Mouse (Mus musculus) heart, adult 2 months (tissue): Measurements from ENCODE around the gene Tnp2.

Source experiments
- CTCF ChIP-seq: fragments of 200-600 bp; IDR thresholded peaks from 2 replicates; pipeline ENCODE4 v1.8.1; 2022; ENCODE audit warnings: antibody characterized with exemption, mild to moderate bottlenecking, moderate library complexity
- EP300 ChIP-seq: fragments of 200-500 bp; IDR thresholded peaks from 2 replicates; pipeline ENCODE4 v1.6.1; 2011; ENCODE audit warnings: low read depth, low read length, control low read depth; ENCODE audit not compliant: insufficient read depth
- POLR2A ChIP-seq: fragments of 200-500 bp; IDR thresholded peaks from 2 replicates; pipeline ENCODE4 v1.6.1; 2011; ENCODE audit warnings: mild to moderate bottlenecking, low read depth, low read length, control low read depth; ENCODE audit not compliant: insufficient read depth

DNA sequence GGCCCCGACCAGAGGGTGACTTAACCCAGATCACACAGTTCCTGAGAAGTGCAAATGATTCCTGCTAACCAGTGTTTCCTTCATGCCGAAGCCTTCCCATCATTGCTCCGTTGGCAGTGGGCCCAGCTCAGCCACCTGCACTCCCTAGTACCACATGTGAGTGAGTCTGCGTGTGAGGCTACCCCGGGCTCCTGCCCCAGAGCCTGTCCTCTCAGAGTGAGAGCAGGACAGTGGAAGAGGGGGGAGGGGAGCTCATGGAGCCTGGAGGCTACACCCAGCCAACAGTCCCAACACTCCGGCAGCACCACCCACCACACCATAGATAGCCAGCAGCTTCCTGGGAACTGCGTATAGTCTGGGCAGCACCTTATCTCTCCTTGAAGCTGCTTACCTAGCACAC, 38.6 kb downstream of the Tnp2 start:
- TF ChIP-seq EP300 (no peak), POLR2A (no peak), CTCF (no peak)
